Mouse (Mus musculus) ES-Bruce4 (cell line): ENCODE data around the gene Tyrobp.

Experiments
- CTCF ChIP-seq: IDR thresholded peaks from one replicate; pipeline ENCODE4 v1.8.1; 2011; ENCODE audit warnings: low read depth, low read length
- EP300 ChIP-seq: IDR thresholded peaks from 2 replicates; pipeline ENCODE4 v1.6.1; 2011; ENCODE audit warnings: low read depth, low read length; ENCODE audit not compliant: insufficient read depth
- POLR2A ChIP-seq: IDR thresholded peaks from one replicate; pipeline ENCODE4 v1.8.1; 2011; ENCODE audit warnings: low read length; ENCODE audit not compliant: insufficient read depth

- TF ChIP-seq CTCF = no peak
- peak; percentile 29; the same call in 1 of the 2 replicates for TF ChIP-seq EP300
- peak; percentile 60 for TF ChIP-seq POLR2A
Observed at GRCm38 (mm10) chr7:30436879-30437278, 23.3 kb downstream of the Tyrobp start.
